Mouse (Mus musculus) liver, postnatal 0 days (tissue): ENCODE measurements around the gene Gm47955. TPM values are rescaled to one million over a fixed set of nuclear protein-coding genes. Genes with fewer than 3 reads are reported as not detected.
"Not testable (repeated sequence)": the region's sequence is repeated elsewhere in the genome, so short reads cannot be mapped to it uniquely, and the experiment has no call there.

Experiments used
- ATAC-seq: fragments of 200-750 bp; cut with Nextera tagmentation; 2 replicates; pipeline ENCODE4 v1.8.0; 2017; ENCODE audit warnings: mild to moderate bottlenecking, moderate library complexity
- DNase-seq: peaks from one replicate; pipeline ENCODE4 v3.0.0-alpha.2; 2016
- H3K27ac ChIP-seq: fragments of 300-500 bp; sonication (generic); 2 replicates; pipeline ENCODE4 v1.5.1; 2014; ENCODE audit warnings: antibody characterized with exemption, moderate library complexity, mild to moderate bottlenecking, low read depth
- H3K27me3 ChIP-seq: fragments of 300-500 bp; sonication (generic); 2 replicates; pipeline ENCODE4 v1.6.1; 2014; ENCODE audit warnings: low read length, control low read depth, mixed read lengths; ENCODE audit not compliant: insufficient read depth
- H3K36me3 ChIP-seq: fragments of 300-500 bp; sonication (generic); replicated peaks from 2 replicates; pipeline ENCODE4 v1.6.1; 2014; ENCODE audit warnings: mild to moderate bottlenecking, control low read depth, low read length, moderate library complexity, mixed read lengths; ENCODE audit not compliant: insufficient read depth
- H3K4me1 ChIP-seq: fragments of 300-500 bp; sonication (generic); 2 replicates; pipeline ENCODE4 v1.6.1; 2014; ENCODE audit warnings: antibody characterized with exemption, mild to moderate bottlenecking, control low read depth; ENCODE audit not compliant: insufficient read depth
- H3K4me2 ChIP-seq: fragments of 300-500 bp; sonication (generic); 2 replicates; pipeline ENCODE4 v1.6.1; 2014; ENCODE audit warnings: low read depth, mild to moderate bottlenecking, low read length, moderate library complexity, mixed read lengths
- H3K4me3 ChIP-seq: fragments of 300-500 bp; sonication (generic); 2 replicates; pipeline ENCODE4 v1.5.1; 2014; ENCODE audit warnings: low read depth, low read length
- H3K9ac ChIP-seq: fragments of 300-500 bp; sonication (generic); replicated peaks from 2 replicates; pipeline ENCODE4 v1.6.1; 2014; ENCODE audit warnings: mild to moderate bottlenecking, moderate library complexity
- H3K9me3 ChIP-seq: fragments of 300-500 bp; sonication (generic); 2 replicates; pipeline ENCODE4 v1.6.1; 2016; ENCODE audit warnings: mild to moderate bottlenecking, control low read depth, low read length, mixed read lengths
- CTCF ChIP-seq: sonication (generic); IDR thresholded peaks from 2 replicates; pipeline ENCODE4 v1.5.1; 2016; ENCODE audit warnings: antibody characterized with exemption, low read depth
- EP300 ChIP-seq: IDR thresholded peaks from 2 replicates; pipeline ENCODE4 v1.6.1; 2016; ENCODE audit warnings: antibody characterized with exemption, low read depth, mild to moderate bottlenecking
- whole genome bisulfite sequencing: fragments of 180-500 bp; shearing (Covaris S2); extraction: QIAGEN DNeasy Blood & Tissue Kit; methylation state at CpG from one replicate; pipeline ENCODE4 v1.1.7; 2014; ENCODE audit not compliant: insufficient replicate concordance; 5-methylcytosine and 5-hydroxymethylcytosine counted together
- polyA plus RNA-seq: library from polyadenylated mRNA; unstranded; fragments of >200 nt; fragmentation: Nextera tagmentation; extraction: Ambion mirVana; gene quantifications from 2 replicates; pipeline ENCODE4 v1.2.1, GENCODE M21; 2015

Gm47955 gene
- polyA plus RNA-seq, 1 experiment from 2014 or later = not detected

DNA sequence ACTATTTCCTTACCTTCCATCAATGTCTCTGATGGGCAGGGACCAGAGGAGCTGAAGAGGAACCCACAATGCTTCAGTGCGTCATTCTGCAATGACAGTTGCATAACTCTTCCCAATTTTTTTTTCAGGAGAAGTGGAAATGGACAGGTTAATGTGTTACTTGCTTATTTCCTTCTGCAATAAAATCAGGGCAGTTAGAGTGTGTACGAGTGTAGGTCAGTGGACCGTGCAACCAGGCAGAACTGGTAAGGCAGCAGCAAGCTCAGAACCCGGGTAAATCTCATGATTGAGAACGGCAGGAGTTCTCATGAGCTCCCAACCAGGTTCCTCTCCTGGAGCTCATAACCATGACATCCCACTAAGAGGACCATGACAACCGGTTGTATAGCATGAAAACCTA is 32.0 kb downstream of the Gm47955 start:
- TF ChIP-seq EP300 (no peak), CTCF (no peak)
- Histone ChIP-seq H3K36me3 (no peaks in the 10 kb centered on the region), H3K4me3 (no peak overlapping the region), H3K4me1 (no peaks in the 10 kb centered on the region), H3K27me3 (no peaks in the 10 kb centered on the region), H3K9ac (no peak overlapping the region), H3K27ac (no peak overlapping the region), H3K9me3 (no peaks in the 10 kb centered on the region), H3K4me2 (no peak overlapping the region)
- no peak for DNase-seq
- ATAC-seq = no peak
- WGBS = 66% methylated on average over 6 of the region's 6 CpGs

DNA sequence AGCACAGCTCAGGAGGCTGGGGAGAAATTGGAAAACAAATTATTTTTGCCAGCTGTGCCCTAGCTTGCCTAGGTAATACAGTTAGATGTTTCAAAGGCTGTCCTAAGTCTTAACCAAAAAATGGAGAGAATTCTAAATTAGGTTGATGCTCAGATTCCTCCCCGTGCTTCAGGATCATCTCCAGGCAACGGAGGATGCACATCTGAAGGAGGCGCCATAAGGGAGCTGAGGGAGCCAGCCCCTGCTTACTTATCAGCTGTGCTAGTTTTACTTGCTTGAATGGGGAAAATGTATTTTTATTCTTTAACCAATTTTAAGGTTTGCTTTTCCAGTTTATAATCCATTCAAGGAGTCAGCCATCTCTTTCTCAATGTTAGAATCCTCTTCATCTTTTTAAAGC is 33.9 kb downstream of the Gm47955 start:
- ATAC-seq = no peak
- no peaks in the 10 kb centered on the region for H3K9me3 ChIP-seq
- DNase-seq = no peak
- no peak overlapping the region for H3K4me3 ChIP-seq
- H3K4me1 ChIP-seq = no peaks in the 10 kb centered on the region
- H3K27me3 ChIP-seq = no peaks in the 10 kb centered on the region
- no peak for TF ChIP-seq CTCF
- TF ChIP-seq EP300 = no peak
- no peak overlapping the region for H3K9ac ChIP-seq
- H3K27ac ChIP-seq = no peak overlapping the region
- WGBS = 74% methylated on average over 3 of the region's 3 CpGs
- no peaks in the 10 kb centered on the region for H3K36me3 ChIP-seq
- H3K4me2 ChIP-seq = no peak overlapping the region

DNA sequence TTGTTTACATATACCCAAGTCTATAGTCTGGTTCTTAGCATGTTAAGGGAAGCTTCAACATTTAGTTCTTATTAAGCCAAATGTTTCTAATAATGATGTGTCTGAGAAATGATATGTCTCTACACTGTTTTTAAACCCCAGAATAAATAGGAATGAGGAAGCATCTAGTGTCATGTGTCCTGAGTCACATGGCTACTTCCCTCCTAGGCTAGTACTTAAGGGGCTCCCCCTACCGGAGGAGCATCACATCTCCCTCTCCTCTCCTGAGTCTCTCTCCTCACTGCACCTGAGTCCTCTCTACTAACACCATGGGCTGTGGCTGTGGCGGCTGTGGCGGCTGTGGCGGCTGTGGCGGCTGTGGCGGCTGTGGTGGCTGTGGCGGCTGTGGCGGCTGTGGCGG is 40.2 kb downstream of the Gm47955 start, which contains the start of gene Gm47959:
TSS of gene Gm47959 (plus strand) at position 243 of the 400 bp plus-strand sequence.
- not testable (repeated sequence) for H3K27ac ChIP-seq

DNA sequence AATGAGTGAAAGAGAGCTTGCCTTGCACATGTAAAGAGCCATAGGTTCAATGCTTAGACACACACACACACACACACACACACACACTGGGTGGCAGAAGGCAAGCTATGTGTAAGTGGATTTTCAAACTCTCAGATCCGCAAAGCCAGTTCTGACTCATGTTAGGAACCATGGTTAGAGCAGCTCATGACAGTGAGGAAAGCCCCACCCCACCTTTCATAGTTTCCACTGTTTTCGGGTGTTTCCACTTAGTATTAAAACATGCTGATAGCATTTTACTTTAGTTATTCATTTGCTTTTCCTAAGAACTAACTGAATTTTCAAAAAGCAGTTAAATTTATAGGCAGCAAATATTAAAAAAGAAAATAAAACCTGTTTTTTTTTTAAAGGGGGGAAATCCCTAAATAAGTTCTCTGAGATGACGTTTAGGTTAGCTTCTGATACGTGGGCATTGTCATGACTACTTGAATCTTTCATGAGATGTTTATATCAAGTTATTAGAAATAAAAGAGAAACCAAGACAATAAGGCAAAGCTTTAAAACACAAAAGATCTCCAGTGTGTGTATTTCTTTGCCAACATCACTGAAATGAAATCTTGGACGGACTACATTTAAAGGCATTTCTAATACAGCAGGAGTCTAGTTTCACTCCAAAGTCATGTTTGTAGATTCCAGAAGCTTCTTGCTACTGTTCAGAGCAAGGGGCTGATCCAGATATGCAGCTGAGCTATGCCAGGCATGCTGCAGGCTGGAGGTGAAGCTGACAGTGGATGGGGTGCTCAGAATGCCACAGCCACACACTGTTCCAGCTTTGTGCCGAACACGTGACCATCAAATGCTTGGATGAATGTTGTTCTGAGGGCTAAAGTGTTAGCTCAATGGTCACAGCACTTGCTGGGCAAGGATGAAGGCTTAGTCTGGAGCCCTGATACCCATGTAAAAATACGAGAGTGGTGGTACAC is 46.4 kb downstream of the Gm47955 start:
- H3K4me1 ChIP-seq = no peaks in the 10 kb centered on the region
- TF ChIP-seq EP300 (no peak), CTCF (no peak)
- no peak for ATAC-seq
- H3K4me2 ChIP-seq = no peak overlapping the region
- no peaks in the 10 kb centered on the region for H3K36me3 ChIP-seq
- no peak for DNase-seq
- no peak overlapping the region for H3K27ac ChIP-seq
- 73% methylated on average over 8 of the region's 8 CpGs for WGBS
- H3K9me3 ChIP-seq = no peaks in the 10 kb centered on the region
- no peaks in the 10 kb centered on the region for H3K27me3 ChIP-seq
- H3K9ac ChIP-seq = no peak overlapping the region
- H3K4me3 ChIP-seq = no peak overlapping the region

More for the DNA sequence above, 40.2 kb downstream of the Gm47955 start, which contains the start of gene Gm47959:
- not testable (repeated sequence) for H3K36me3 ChIP-seq, DNase-seq, H3K9me3 ChIP-seq, H3K27me3 ChIP-seq, ATAC-seq, H3K4me3 ChIP-seq, H3K9ac ChIP-seq, H3K4me1 ChIP-seq, H3K4me2 ChIP-seq
- WGBS = 87% methylated on average over 7 of the region's 9 CpGs

DNA sequence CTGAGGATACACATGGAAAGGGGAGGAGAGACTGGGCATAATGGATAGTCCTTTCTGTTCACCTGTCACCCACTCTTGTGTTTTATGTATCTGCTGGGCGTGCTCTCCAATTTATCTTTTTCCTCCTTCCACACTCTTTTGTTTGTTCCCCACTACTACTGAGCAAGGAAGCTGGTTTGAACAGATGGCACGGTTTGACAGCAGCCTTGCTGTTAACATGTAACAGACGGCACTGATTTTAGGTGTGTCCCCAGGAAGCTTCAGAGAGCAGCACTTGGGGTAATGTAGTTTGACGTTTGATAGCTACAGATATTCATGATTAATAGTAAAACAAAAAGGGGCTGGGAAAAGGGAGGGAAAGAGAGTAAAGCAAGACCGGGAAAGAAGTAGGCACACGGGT is 47.4 kb downstream of the Gm47955 start:
- no peaks in the 10 kb centered on the region for H3K9me3 ChIP-seq

More for the DNA sequence above, 47.4 kb downstream of the Gm47955 start:
- Histone ChIP-seq H3K4me1 (no peaks in the 10 kb centered on the region), H3K27me3 (no peaks in the 10 kb centered on the region), H3K36me3 (no peaks in the 10 kb centered on the region), H3K4me2 (no peak overlapping the region), H3K27ac (no peak overlapping the region), H3K4me3 (no peak overlapping the region), H3K9ac (no peak overlapping the region)
- ATAC-seq (no peak), DNase-seq (no peak)
- 74% methylated on average over 6 of the region's 6 CpGs for WGBS
- no peak for TF ChIP-seq EP300
- TF ChIP-seq CTCF = no peak

Other genes starting within 250 kb of the Gm47955 start
- gene Mff, start 235.4 kb upstream of the Gm47955 start, polyA plus RNA-seq = 125 and 130 TPM in 2 replicates
- not detected in 2 replicates for gene Tm4sf20, start 191.8 kb upstream of the Gm47955 start, polyA plus RNA-seq
- not detected in 2 replicates for gene Gm47791, start 189.0 kb upstream of the Gm47955 start, polyA plus RNA-seq
- gene Agfg1, start 120.8 kb upstream of the Gm47955 start, polyA plus RNA-seq = 12.2 and 14.2 TPM in 2 replicates
- not detected in 2 replicates for gene A030005L19Rik, start 47.0 kb upstream of the Gm47955 start, polyA plus RNA-seq
- not detected in 2 replicates for gene A030014E15Rik, start 35.4 kb upstream of the Gm47955 start, polyA plus RNA-seq
- gene Gm6217, start 28.9 kb upstream of the Gm47955 start, polyA plus RNA-seq = not detected in 2 replicates
- not detected in 2 replicates for gene A030003K21Rik, start 16.9 kb upstream of the Gm47955 start, polyA plus RNA-seq
- gene Gm7544, start 4.3 kb upstream of the Gm47955 start, polyA plus RNA-seq = not detected in 2 replicates
- not detected in 2 replicates for gene Gm47959, start 40.3 kb downstream of the Gm47955 start, polyA plus RNA-seq
- gene Slc19a3, start 78.2 kb downstream of the Gm47955 start, polyA plus RNA-seq = not detected in 2 replicates
- gene Krtap28-10, start 82.2 kb downstream of the Gm47955 start, polyA plus RNA-seq = not detected in 2 replicates
- not detected in 2 replicates for gene Gm47969, start 84.6 kb downstream of the Gm47955 start, polyA plus RNA-seq
- not detected in 2 replicates for gene A030005K14Rik, start 99.1 kb downstream of the Gm47955 start, polyA plus RNA-seq
- not detected in 2 replicates for gene Krtap28-13, start 100.6 kb downstream of the Gm47955 start, polyA plus RNA-seq
- gene Ccl20, start 156.5 kb downstream of the Gm47955 start, polyA plus RNA-seq = not detected in 2 replicates
- gene Daw1, start 199.5 kb downstream of the Gm47955 start, polyA plus RNA-seq = not detected in 2 replicates